Mouse (Mus musculus) testis, adult 2 months (tissue): ENCODE measurements around the gene Iqsec3.

Source experiments
- CTCF ChIP-seq: fragments of 200-500 bp; IDR thresholded peaks from 2 replicates; pipeline ENCODE4 v1.5.1; 2012; ENCODE audit warnings: low read depth, mild to moderate bottlenecking, inconsistent platforms, low read length, moderate library complexity; ENCODE audit not compliant: control insufficient read depth, insufficient read depth, insufficient replicate concordance
- POLR2A ChIP-seq: fragments of 200-500 bp; IDR thresholded peaks from 2 replicates; pipeline ENCODE4 v1.6.1; 2012; ENCODE audit warnings: low read depth, mild to moderate bottlenecking, inconsistent platforms, low read length, moderate library complexity; ENCODE audit not compliant: control insufficient read depth

DNA sequence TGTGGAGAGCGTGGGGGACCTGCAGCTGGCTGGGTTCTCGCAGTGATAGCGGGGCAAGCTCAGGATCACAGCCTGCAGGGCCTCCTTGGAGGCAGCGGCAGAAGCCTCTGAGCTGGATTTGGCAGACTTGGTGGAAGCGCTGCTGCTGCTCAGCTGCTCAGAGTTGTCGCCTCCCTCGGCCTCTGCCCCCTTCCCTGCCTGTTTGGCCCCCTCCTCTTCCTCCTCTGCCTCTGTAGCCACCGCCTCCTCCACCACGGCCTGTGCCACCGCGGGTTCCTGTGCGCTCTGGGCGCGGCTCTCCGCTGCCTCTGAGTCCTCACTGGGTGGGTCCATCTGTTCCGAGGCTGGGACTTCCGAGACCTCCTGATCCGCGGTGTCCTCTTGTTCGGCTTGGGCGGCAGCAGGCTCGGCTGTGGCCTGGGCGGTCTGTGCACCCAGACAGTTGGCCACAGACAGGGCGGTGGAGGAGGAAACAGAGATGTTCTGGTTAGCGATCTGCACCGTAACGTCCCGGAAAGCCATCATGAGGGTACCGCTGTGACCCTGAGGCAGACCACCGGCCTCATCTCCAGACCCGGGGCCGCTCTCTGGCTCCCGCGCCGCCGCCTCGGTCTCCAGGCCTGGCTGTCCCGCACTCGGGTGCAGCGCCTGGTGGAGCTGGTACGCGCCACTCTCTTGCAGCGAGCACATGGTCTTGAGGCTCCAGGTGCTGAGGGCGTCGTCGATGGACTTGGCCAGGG, 60.8 kb downstream of the Iqsec3 start:
- TF ChIP-seq CTCF: no peak
- TF ChIP-seq POLR2A: no peak
